Mouse (Mus musculus) frontal cortex, adult (tissue): ENCODE measurements at regions not wholly inside any gene's neighbourhood (a gene's known extent, or its start where the extent isn't known, plus 50 kb on each side); places are given as distances from the start of the nearest gene placed in this dataset.

Source experiments
- ATAC-seq: cut with Nextera tagmentation; 2 replicates; pipeline ENCODE4 v1.9.2; 2017; ENCODE audit warnings: mild to moderate bottlenecking, moderate library complexity, mixed read lengths; ENCODE audit not compliant: low TSS enrichment

GRCm38 (mm10) chr13:57365096-57365495, 469.3 kb upstream of the Trpc7 start:
- no peak for ATAC-seq

- ATAC-seq = no peak
Measured at GRCm38 (mm10) chr13:57364396-57364795, 468.6 kb upstream of the Trpc7 start.

- ATAC-seq = no peak
Measured at GRCm38 (mm10) chr13:57362563-57362962, 466.8 kb upstream of the Trpc7 start.

DNA sequence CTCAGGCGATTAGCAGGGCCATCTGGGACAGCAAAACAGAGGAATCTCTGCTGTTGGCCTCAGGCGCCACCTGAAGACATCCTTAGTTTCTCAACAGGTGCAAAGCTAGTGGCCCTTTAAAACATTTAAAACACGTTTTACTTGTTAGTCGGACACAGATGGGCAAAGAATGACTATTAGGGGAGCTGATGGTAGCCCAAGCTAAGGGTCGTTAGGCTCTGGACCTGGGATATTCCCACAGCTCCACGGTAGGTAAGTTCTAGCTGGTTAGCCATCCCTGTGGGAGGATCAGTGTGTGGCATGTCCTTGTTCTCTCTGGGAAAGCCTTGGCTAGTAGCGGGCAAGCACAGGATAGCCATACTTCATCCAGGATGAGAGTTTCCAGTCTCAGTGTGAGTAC, 465.5 kb upstream of the Trpc7 start:
- ATAC-seq = no peak

GRCm38 (mm10) chr13:57354606-57355005, 458.8 kb upstream of the Trpc7 start:
- ATAC-seq = no peak

- no peak for ATAC-seq
Measured at GRCm38 (mm10) chr13:57353976-57354375, 458.2 kb upstream of the Trpc7 start.

DNA sequence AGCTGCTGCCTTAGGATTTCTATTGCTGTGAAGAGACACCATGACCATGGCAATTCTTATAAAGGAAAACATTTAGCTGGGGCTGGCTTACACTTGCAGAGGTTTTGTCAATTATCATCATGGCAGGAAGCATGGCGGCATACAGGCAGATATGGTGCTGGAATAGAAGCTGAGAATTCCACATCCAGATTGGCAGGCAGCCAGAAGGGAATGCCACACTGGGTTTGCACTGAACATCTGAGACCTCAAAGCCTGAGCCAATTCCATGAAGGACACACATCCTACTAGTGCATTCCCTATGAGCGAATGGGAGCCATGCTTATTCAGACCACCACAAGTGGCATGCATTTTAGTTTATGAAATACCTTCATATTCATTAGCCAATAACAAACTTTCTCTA, 455.0 kb upstream of the Trpc7 start:
- no peak for ATAC-seq

GRCm38 (mm10) chr13:57338676-57339075, 442.9 kb upstream of the Trpc7 start:
- no peak for ATAC-seq

- ATAC-seq = no peak
Measured at GRCm38 (mm10) chr13:57336596-57336995, 440.8 kb upstream of the Trpc7 start.

- no peak for ATAC-seq
Measured at GRCm38 (mm10) chr13:57332976-57333375, 437.2 kb upstream of the Trpc7 start.

DNA sequence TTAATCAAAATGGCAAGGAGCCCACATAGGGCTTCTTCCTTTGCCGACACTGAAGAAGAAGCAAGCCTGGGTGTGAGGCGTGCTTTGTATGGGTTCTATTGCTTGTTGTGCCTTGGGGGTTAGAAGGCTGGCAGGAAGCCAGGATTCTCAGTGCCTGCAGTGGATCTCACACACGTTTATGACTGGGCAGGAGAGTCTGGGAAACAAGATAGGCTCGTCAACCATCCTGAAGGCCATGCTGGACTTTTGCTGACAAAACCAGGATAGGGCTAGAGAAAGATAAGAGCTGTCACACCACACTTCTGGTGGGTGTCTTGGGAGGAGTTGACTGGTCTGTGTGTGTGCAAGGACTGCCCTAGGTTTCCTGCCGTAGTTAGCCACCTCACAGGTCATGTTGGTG, 436.1 kb upstream of the Trpc7 start:
- no peak for ATAC-seq

DNA sequence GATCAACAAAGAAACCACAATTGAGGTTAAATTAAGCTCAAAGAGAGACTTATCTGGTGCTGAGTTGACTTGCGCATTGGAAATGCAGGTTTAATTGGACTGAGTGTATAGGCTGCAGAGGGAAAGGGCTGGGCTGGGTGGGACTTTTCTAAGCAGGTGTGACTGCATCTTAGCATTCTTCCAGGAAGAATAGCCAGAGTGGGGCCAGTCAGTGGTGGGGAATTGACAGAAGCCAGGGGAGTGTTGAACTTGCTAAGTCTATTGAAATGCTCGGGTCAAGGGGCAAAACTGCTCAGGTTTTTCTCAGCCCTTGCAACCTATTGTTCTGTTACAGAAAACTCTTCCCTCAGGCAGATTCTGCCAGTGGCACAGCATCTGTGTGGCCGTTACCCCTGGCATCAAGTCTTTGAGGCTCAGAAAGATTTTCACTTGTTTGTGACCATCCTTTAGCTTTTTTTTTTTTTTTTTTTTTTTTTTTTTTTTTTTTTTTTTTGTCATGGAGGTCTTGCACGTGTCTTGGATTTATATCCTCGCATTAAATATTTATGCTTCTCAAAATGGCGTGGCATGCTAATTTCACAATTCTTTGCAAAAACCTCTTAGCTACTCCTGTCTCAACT, 429.6 kb upstream of the Trpc7 start:
- ATAC-seq = no peak

GRCm38 (mm10) chr13:57316211-57317005, 420.6 kb upstream of the Trpc7 start:
- no peak for ATAC-seq

GRCm38 (mm10) chr13:57314512-57314911, 418.7 kb upstream of the Trpc7 start:
- ATAC-seq = no peak

DNA sequence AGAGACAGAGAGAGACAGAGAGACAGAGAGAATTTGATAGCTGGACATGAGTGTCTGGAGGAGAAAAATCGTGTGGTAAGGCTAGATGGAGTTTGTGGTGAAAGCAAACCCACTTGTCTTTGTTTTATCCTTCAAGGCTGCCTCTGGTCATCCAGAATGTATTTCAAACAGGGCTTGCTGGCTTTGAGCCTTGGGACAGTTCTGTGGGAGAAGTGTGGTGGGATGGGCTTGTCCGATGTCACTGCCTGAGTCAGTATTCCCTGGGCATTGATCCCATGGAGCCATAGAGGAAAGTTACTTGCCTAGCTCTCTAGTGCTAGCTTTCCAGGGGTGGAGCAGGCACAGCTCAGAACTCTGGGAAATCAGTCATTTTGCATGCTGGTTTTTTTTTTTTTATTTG, 417.9 kb upstream of the Trpc7 start:
- no peak for ATAC-seq

GRCm38 (mm10) chr13:57311235-57311634, 415.4 kb upstream of the Trpc7 start:
- ATAC-seq = no peak

DNA sequence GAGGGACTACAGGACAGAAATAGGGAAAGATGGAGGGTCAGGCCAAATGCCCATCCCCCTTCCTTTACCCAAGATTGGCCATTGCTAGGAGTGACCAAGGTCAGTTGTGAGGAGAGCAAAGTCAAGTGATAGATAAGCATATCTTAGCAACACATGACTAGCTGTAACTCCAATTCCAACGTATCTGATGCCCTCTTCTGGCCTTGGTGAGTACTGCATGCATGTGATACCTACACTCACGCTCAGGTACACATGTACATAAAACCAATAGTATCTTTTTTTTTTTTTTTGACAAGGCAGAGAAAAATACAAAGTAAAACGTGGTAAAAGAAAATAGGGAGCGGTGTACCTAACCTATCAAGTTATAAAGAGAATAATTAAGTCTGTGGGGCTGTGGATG, 413.8 kb upstream of the Trpc7 start:
- ATAC-seq = no peak

- no peak for ATAC-seq
Measured at GRCm38 (mm10) chr13:57307971-57308903, 412.4 kb upstream of the Trpc7 start.

- no peak for ATAC-seq
Measured at GRCm38 (mm10) chr13:57305586-57305985, 409.8 kb upstream of the Trpc7 start.

GRCm38 (mm10) chr13:57303805-57304204, 408.0 kb upstream of the Trpc7 start:
- no peak for ATAC-seq

DNA sequence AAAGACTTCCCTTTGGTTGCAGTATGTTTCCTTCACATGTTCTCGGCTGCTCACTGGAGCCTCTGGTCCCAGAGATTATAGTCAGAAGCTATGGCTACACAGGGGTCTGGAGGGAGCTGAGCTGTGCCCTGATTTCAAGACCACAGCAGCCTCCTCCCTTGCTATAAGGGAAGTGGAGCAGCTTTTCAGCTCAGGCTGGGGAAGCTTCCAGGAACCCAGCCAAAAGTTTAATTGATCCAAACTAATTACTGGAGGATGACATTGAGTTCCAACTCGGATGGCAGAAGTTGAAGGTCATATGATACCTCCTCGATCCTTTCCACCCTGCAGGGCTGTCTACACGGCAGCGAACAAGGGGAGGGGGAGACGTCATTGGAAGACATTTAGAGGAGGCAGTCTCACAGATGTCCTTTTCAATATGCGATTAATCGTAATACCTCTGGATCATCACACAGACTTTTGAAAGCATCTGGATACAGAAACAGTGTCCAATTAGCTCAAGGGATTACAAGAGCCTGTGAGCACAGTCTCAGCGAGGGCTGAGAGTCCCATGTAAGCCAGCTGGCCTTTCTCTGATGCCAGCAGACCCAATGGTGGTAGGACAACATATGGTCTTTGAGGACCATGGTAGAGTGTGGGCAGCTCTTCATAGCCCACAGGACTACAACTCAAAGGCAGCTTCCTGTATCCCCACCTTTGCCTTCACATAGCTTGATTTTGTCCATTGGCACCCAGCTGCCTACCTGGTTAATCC, 396.1 kb upstream of the Trpc7 start:
- no peak for ATAC-seq

- ATAC-seq = no peak
Measured at GRCm38 (mm10) chr13:57286168-57286567, 390.4 kb upstream of the Trpc7 start.
